Mouse (Mus musculus) embryonic facial prominence, embryonic 13.5 days (tissue): ENCODE results near the gene Ssx9. TPM values are rescaled to one million over a fixed set of nuclear protein-coding genes. Genes with fewer than 3 reads are reported as not detected.
"Not testable (repeated sequence)": the region's sequence is repeated elsewhere in the genome, so short reads cannot be mapped to it uniquely, and the experiment has no call there.

Source experiments
- ATAC-seq: fragments of 200-750 bp; cut with Nextera tagmentation; 2 replicates; pipeline ENCODE4 v1.8.0; 2017; ENCODE audit warnings: low read depth; ENCODE audit not compliant: insufficient number of reproducible peaks, insufficient read depth, low FRiP score, low TSS enrichment
- H3K27ac ChIP-seq: fragments of 300-500 bp; sonication (generic); 2 replicates; pipeline ENCODE4 v1.5.1; 2015; ENCODE audit warnings: moderate library complexity, mild to moderate bottlenecking, inconsistent platforms
- H3K27me3 ChIP-seq: fragments of 300-500 bp; sonication (generic); 2 replicates; pipeline ENCODE4 v1.6.1; 2015; ENCODE audit warnings: mild to moderate bottlenecking, inconsistent platforms
- H3K36me3 ChIP-seq: fragments of 300-500 bp; sonication (generic); 2 replicates; pipeline ENCODE4 v1.6.1; 2015; ENCODE audit warnings: mild to moderate bottlenecking, inconsistent platforms
- H3K4me1 ChIP-seq: fragments of 300-500 bp; sonication (generic); 2 replicates; pipeline ENCODE4 v1.6.1; 2015; ENCODE audit warnings: inconsistent platforms
- H3K4me2 ChIP-seq: fragments of 300-500 bp; sonication (generic); 2 replicates; pipeline ENCODE4 v1.6.1; 2015; ENCODE audit warnings: moderate library complexity, mild to moderate bottlenecking, inconsistent platforms
- H3K4me3 ChIP-seq: fragments of 300-500 bp; sonication (generic); 2 replicates; pipeline ENCODE4 v1.5.1; 2015; ENCODE audit warnings: mild to moderate bottlenecking, inconsistent platforms
- H3K9ac ChIP-seq: fragments of 300-500 bp; sonication (generic); 2 replicates; pipeline ENCODE4 v1.6.1; 2015; ENCODE audit warnings: mild to moderate bottlenecking, inconsistent platforms
- H3K9me3 ChIP-seq: fragments of 300-500 bp; sonication (generic); 2 replicates; pipeline ENCODE4 v1.6.1; 2016; ENCODE audit warnings: inconsistent platforms
- WGBS: fragments of 180-500 bp; shearing (Covaris S2); methylation state at CpG from one replicate; pipeline ENCODE4 v1.1.7; 2015; ENCODE audit warnings: mixed read lengths; 5-methylcytosine and 5-hydroxymethylcytosine counted together
- polyA plus RNA-seq: library from polyadenylated mRNA; unstranded; fragments of >200 nt; fragmentation: Nextera tagmentation; extraction: Ambion mirVana; gene quantifications from 2 replicates; pipeline ENCODE4 v1.2.1, GENCODE M21; 2015

The Ssx9 gene
- not detected in 2 replicates for polyA plus RNA-seq

DNA sequence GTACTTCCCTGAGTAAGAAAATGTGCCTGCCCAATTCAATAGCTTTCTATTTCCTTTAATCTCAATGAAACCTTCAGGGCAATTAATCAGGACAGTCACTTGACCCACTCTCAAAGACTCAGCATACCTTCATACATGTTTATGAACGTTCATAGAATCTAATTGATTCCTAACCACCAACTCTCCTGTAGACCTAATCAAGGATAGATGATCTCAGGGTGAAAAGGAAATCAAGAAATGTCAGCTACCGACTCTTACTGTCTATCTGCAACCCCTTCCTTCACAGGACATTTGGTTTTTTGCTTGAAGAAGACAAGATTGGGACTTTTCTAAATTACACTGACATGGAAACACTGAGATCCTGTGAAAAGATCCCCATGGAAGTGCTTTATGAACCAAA lies at the start of gene Ssx9:
Gene Ssx9, plus strand, starts transcription at position 301 of the 400 bp plus-strand sequence.
- not testable (repeated sequence) for H3K4me3 ChIP-seq, H3K27me3 ChIP-seq, H3K36me3 ChIP-seq, H3K27ac ChIP-seq, H3K4me2 ChIP-seq, ATAC-seq, H3K4me1 ChIP-seq, H3K9me3 ChIP-seq, H3K9ac ChIP-seq
- WGBS, result 52% methylated on average over 2 of the region's 2 CpGs

DNA sequence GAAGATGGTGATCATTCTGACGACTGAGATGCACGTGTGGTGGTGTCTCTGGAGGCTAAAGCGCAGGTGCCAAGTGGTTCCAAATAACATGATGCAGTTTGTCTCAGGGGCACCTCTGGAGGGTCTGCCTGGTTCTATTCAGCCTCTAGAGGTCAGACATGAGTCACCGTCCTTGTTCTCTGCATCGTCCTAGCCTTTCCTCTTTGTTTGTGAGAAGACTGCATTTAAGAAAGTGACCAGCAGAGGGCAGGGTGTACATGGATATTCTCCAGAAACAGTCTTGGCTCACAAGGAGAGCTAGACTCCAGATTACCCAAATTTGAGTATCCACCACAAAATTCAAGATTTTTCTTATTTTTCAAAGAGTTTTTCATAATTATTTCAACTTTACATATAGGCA lies 15.3 kb upstream of the Ssx9 start:
- Histone ChIP-seq H3K36me3 (no peaks in the 10 kb centered on the region), H3K9me3 (no peaks in the 10 kb centered on the region), H3K4me2 (no peak overlapping the region), H3K27ac (no peak overlapping the region), H3K4me1 (no peaks in the 10 kb centered on the region), H3K4me3 (no peak overlapping the region), H3K27me3 (no peaks in the 10 kb centered on the region), H3K9ac (no peak overlapping the region)
- 38% methylated on average over 5 of the region's 5 CpGs for WGBS
- ATAC-seq, result no peak

DNA sequence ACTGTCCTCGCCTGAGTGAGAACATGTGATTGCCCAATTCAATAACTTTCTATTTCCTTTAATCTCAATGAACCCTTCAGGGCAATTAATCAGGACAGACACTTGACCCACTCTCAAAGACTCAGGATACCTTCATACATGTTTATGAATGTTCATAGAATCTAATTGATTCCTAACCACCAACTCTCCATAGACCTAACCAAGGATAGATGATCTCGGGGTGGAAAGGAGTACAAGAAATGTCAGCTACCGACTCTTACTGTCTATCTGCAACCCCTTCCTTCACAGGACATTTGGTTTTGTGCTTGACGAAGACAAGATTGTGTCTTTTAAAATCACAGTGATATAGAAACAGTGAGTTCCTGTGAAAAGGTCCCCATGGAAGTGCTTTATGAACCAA lies 55.2 kb downstream of the Ssx9 start, which contains the start of gene Ssxb5:
Gene Ssxb5, plus strand, starts transcription at position 301 of the 400 bp plus-strand sequence.
- H3K27ac ChIP-seq, H3K27me3 ChIP-seq, H3K36me3 ChIP-seq, H3K4me1 ChIP-seq, H3K4me3 ChIP-seq, H3K9me3 ChIP-seq, ATAC-seq, H3K4me2 ChIP-seq, H3K9ac ChIP-seq: not testable (repeated sequence)
- WGBS, result 74% methylated on average over 4 of the region's 4 CpGs

Other genes starting within 250 kb of the Ssx9 start
- gene Gm14459, start 223.5 kb upstream of the Ssx9 start, polyA plus RNA-seq, result not detected in 2 replicates
- not detected in 2 replicates for gene Ssxb6, start 200.2 kb upstream of the Ssx9 start, polyA plus RNA-seq
- not detected in 2 replicates for gene Ssxb3, start 156.6 kb upstream of the Ssx9 start, polyA plus RNA-seq
- not detected in 2 replicates for gene Ssxb8, start 57.6 kb upstream of the Ssx9 start, polyA plus RNA-seq
- gene Ssxb5, start 55.3 kb downstream of the Ssx9 start, polyA plus RNA-seq, result not detected in 2 replicates
- not detected in 2 replicates for gene Gm6592, start 95.6 kb downstream of the Ssx9 start, polyA plus RNA-seq
- gene Gm5751, start 125.8 kb downstream of the Ssx9 start, polyA plus RNA-seq, result not detected in 2 replicates
- 4.8 and 5.5 TPM in 2 replicates for gene B630019K06Rik, start 143.9 kb downstream of the Ssx9 start, polyA plus RNA-seq
- not detected in 2 replicates for gene Fthl17b, start 214.5 kb downstream of the Ssx9 start, polyA plus RNA-seq
- not detected in 2 replicates for gene Fthl17c, start 228.1 kb downstream of the Ssx9 start, polyA plus RNA-seq
- not detected in 2 replicates for gene Fthl17d, start 238.3 kb downstream of the Ssx9 start, polyA plus RNA-seq